Mouse (Mus musculus) cerebellum, adult 2 months (tissue): ENCODE data around the gene Hspb7. TPM values are rescaled to one million over a fixed set of nuclear protein-coding genes. Genes with fewer than 3 reads are reported as not detected.

ENCODE experiments used
- DNase-seq, 2 experiments: peaks; one replicate each; pipeline ENCODE4 v3.0.0; 2021
- H3K27ac ChIP-seq: fragments of 200-500 bp; 2 replicates; pipeline ENCODE4 v1.5.1; 2012; ENCODE audit warnings: low read length, control low read depth, inconsistent platforms; ENCODE audit not compliant: insufficient read depth
- H3K27me3 ChIP-seq: fragments of 200-500 bp; 2 replicates; pipeline ENCODE4 v1.6.1; 2012; ENCODE audit warnings: inconsistent platforms, mild to moderate bottlenecking, low read length, moderate library complexity; ENCODE audit not compliant: control insufficient read depth, insufficient read depth
- H3K4me1 ChIP-seq: fragments of 200-500 bp; 2 replicates; pipeline ENCODE4 v1.6.1; 2011; ENCODE audit warnings: low read length; ENCODE audit not compliant: control insufficient read depth, insufficient read depth
- H3K4me3 ChIP-seq: fragments of 200-500 bp; replicated peaks from 2 replicates; pipeline ENCODE3; 2011; ENCODE audit warnings: mild to moderate bottlenecking, low read depth, low read length, control low read depth; ENCODE audit not compliant: insufficient read depth
- CTCF ChIP-seq: fragments of 200-500 bp; IDR thresholded peaks from 2 replicates; pipeline ENCODE4 v1.5.1; 2011; ENCODE audit warnings: low read depth, mild to moderate bottlenecking, control low read depth, low read length, moderate library complexity, borderline replicate concordance; ENCODE audit not compliant: insufficient read depth
- POLR2A ChIP-seq: fragments of 200-500 bp; IDR thresholded peaks from 2 replicates; pipeline ENCODE4 v1.6.1; 2011; ENCODE audit warnings: low read length, control low read depth, borderline replicate concordance; ENCODE audit not compliant: insufficient read depth
- WGBS: fragments of 180-500 bp; shearing (Covaris S2); methylation state at CpG from one replicate; pipeline ENCODE4 v1.1.7; 2018; 5-methylcytosine and 5-hydroxymethylcytosine counted together
- polyA plus RNA-seq: library from polyadenylated mRNA; depleted of rRNA; stranded (reverse); fragments of >200 nt; gene quantifications from 2 replicates; pipeline ENCODE4 v1.2.3, GENCODE M21; 2012; rRNA removed

Hspb7 gene
- 0.10 and 0.16 TPM in 2 replicates for polyA plus RNA-seq

- Histone ChIP-seq H3K27ac (no peak within 1 kb of the TSS), H3K4me3 (no peak within 1 kb of the TSS), H3K4me1 (peaks cover 9% of the 10 kb centered on the region), H3K27me3 (no peaks in the 10 kb centered on the region)
- no peak for TF ChIP-seq CTCF
- TF ChIP-seq POLR2A: no peak
- 80% methylated on average over 9 of the region's 9 CpGs for WGBS
- no peak for DNase-seq
These were observed at the start of gene Hspb7 for GRCm38 (mm10) chr4:141420192-141420829. Hspb7 (plus strand) TSS chr4:141420779.

DNA sequence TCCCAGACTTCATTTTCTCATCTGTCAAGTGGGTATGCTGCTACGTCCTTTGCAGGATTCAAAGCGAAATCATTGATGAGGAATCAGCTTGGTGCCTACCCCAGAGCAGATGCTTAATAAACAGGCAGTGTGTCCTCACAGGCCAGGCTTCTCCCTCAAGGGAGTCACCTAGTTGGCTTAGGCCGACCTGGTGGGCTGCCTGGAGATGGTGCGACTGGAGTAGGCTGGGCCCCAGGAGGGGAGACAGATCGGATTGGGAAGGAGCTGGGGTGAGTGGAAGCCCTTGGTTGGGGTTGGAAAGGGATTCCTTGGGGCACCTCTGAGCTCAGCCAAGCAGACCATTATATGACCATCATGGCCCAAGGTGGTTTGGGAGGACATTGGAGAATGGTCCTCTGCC lies 48.2 kb upstream of the Hspb7 start:
- no peaks in the 10 kb centered on the region for H3K27me3 ChIP-seq
- WGBS: 83% methylated on average over 5 of the region's 5 CpGs
- H3K4me3 ChIP-seq: no peak overlapping the region
- no peak overlapping the region for H3K27ac ChIP-seq
- H3K4me1 ChIP-seq: no peaks in the 10 kb centered on the region
- DNase-seq: no peak
- TF ChIP-seq CTCF (no peak), POLR2A (no peak)

- DNase-seq: no peak
- Histone ChIP-seq H3K27me3 (no peaks in the 10 kb centered on the region), H3K4me1 (no peaks in the 10 kb centered on the region), H3K27ac (no peak overlapping the region), H3K4me3 (no peak overlapping the region)
- WGBS: 25% methylated on average over 8 of the region's 8 CpGs
- TF ChIP-seq CTCF (no peak), POLR2A (no peak)
These were observed 40.9 kb upstream of the Hspb7 start for GRCm38 (mm10) chr4:141379674-141380073.

GRCm38 (mm10) chr4:141382406-141382805 lies 38.2 kb upstream of the Hspb7 start:
- H3K27me3 ChIP-seq: no peaks in the 10 kb centered on the region
- no peak overlapping the region for H3K4me3 ChIP-seq
- no peak overlapping the region for H3K27ac ChIP-seq
- H3K4me1 ChIP-seq: no peaks in the 10 kb centered on the region; the same call in 1 of the 2 replicates
- TF ChIP-seq CTCF (no peak), POLR2A (no peak)
- WGBS: 2% methylated on average over 24 of the region's 25 CpGs
- no peak for DNase-seq

DNA sequence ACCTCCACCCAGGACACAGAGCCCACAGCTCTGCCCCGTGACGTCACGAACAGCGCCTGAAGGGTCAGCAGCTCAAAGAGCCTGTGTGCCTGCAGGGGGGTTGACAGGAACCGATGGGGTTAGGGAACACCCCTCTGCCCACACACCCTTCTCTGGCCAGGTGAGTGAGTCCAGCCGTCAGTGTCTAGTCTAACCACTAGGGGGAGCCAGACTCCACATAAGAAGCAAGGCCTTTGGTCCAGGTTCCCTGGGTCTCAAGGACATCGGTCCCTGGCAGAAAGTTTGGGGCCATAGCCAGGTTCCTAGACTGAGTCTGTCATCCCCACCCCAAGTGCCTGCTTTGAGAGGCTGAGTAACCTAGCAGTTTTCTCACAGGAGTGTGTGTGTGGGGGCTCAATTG lies 35.3 kb upstream of the Hspb7 start:
- no peaks in the 10 kb centered on the region; the same call in 1 of the 2 replicates for H3K4me1 ChIP-seq
- WGBS: 0% methylated on average over 7 of the region's 7 CpGs
- peak; percentile 91 for TF ChIP-seq CTCF
- no peak for TF ChIP-seq POLR2A
- DNase-seq: peak; percentile 48 to 57
- no peaks in the 10 kb centered on the region for H3K27me3 ChIP-seq
- no peak overlapping the region for H3K4me3 ChIP-seq
- H3K27ac ChIP-seq: no peak overlapping the region

DNA sequence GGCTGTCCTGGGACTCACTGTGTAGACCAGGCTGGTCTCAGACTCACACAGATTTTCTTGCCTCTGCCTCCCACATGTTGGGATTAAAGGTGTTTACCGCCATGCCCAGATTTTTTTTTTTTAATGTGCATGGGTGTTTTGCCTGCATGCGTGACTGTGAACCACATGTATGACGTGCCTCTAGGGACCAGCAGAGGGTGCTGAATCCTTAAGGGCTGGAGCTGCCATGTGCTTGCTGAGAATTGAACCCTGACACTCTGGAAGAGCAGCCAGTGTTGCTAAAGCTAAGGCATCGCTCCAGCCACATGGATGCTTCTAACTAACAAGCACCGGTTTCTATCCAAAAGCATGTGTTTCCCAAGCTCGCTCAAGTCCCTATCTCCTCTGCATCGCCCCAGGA lies 34.4 kb upstream of the Hspb7 start:
- TF ChIP-seq CTCF (no peak), POLR2A (no peak)
- Histone ChIP-seq H3K4me3 (no peak overlapping the region), H3K4me1 (no peaks in the 10 kb centered on the region; the same call in 1 of the 2 replicates), H3K27ac (no peak overlapping the region), H3K27me3 (no peaks in the 10 kb centered on the region)
- no peak for DNase-seq
- WGBS: 78% methylated on average over 7 of the region's 7 CpGs

DNA sequence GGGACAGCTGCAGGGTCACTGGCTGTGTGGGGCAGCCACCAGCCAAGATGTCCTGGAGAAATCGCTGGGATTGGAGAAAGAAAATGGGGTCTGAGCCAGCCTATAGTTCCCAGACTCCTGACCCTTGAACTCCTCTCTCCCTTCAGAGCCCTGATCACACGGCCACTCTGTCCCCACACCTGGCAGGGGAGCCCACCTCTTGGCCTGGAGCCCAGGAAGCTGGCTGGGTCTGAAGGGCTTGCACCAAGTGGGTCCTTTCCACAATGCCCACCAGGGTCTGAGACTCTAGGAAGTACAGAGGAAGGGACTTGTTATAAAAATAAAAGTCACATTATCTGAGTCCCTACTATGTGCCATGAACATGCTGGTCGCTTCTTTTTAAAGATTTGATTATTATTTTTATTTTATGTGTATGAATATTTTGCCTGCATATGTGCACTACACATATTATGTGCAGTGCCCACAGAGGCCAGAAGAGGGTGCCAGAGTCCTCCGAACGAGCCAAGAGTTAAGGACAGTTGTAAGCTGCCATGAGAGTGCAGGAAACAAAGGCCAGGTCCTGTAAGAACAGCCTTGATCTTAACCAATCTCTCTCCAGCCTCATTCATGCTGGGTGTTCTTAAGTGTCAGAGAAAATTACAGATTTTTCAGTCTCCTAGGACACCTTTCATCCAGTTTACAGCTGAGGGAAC lies 33.3 kb upstream of the Hspb7 start:
- Histone ChIP-seq H3K4me3 (no peak overlapping the region), H3K27me3 (no peaks in the 10 kb centered on the region), H3K27ac (no peak overlapping the region), H3K4me1 (no peaks in the 10 kb centered on the region; the same call in 1 of the 2 replicates)
- WGBS: 10% methylated on average over 5 of the region's 5 CpGs
- TF ChIP-seq CTCF (peak; percentile 72), POLR2A (no peak)
- peak; percentile 39 to 61 for DNase-seq

GRCm38 (mm10) chr4:141387933-141388332 lies 32.6 kb upstream of the Hspb7 start:
- TF ChIP-seq POLR2A: no peak
- no peak for TF ChIP-seq CTCF
- no peaks in the 10 kb centered on the region for H3K27me3 ChIP-seq
- H3K4me3 ChIP-seq: no peak overlapping the region
- no peak overlapping the region for H3K27ac ChIP-seq
- DNase-seq: no peak
- WGBS: 75% methylated on average over 5 of the region's 5 CpGs
- no peaks in the 10 kb centered on the region; the same call in 1 of the 2 replicates for H3K4me1 ChIP-seq
